Mouse (Mus musculus) midbrain, embryonic 10.5 days (tissue): ENCODE measurements at regions not wholly inside any gene's neighbourhood (a gene's known extent, or its start where the extent isn't known, plus 50 kb on each side); places are given as distances from the start of the nearest gene placed in this dataset.

Experiments
- DNase-seq: peaks from one replicate; pipeline ENCODE4 v3.0.0-alpha.2; 2017; ENCODE audit warnings: low spot score
- H3K27ac ChIP-seq: fragments of 300-500 bp; sonication (generic); replicated peaks from 2 replicates; pipeline ENCODE4 v1.5.1; 2016; ENCODE audit warnings: mild to moderate bottlenecking
- H3K27me3 ChIP-seq: fragments of 300-500 bp; sonication (generic); 2 replicates; pipeline ENCODE4 v1.6.1; 2016; ENCODE audit warnings: low read depth, mild to moderate bottlenecking; ENCODE audit not compliant: poor library complexity, severe bottlenecking
- H3K36me3 ChIP-seq: fragments of 300-500 bp; sonication (generic); 2 replicates; pipeline ENCODE4 v1.6.1; 2016; ENCODE audit warnings: mild to moderate bottlenecking, moderate library complexity
- H3K4me1 ChIP-seq: fragments of 300-500 bp; sonication (generic); 2 replicates; pipeline ENCODE4 v1.6.1; 2016
- H3K4me3 ChIP-seq: fragments of 300-500 bp; sonication (generic); 2 replicates; pipeline ENCODE4 v1.5.1; 2016; ENCODE audit warnings: mild to moderate bottlenecking, moderate library complexity
- H3K9me3 ChIP-seq: fragments of 300-500 bp; sonication (generic); replicated peaks from 2 replicates; pipeline ENCODE4 v1.6.1; 2016; ENCODE audit warnings: mild to moderate bottlenecking
- WGBS: fragments of 180-500 bp; shearing (Covaris S2); methylation state at CpG from one replicate; pipeline ENCODE4 v1.1.7; 2016; 5-methylcytosine and 5-hydroxymethylcytosine counted together

DNA sequence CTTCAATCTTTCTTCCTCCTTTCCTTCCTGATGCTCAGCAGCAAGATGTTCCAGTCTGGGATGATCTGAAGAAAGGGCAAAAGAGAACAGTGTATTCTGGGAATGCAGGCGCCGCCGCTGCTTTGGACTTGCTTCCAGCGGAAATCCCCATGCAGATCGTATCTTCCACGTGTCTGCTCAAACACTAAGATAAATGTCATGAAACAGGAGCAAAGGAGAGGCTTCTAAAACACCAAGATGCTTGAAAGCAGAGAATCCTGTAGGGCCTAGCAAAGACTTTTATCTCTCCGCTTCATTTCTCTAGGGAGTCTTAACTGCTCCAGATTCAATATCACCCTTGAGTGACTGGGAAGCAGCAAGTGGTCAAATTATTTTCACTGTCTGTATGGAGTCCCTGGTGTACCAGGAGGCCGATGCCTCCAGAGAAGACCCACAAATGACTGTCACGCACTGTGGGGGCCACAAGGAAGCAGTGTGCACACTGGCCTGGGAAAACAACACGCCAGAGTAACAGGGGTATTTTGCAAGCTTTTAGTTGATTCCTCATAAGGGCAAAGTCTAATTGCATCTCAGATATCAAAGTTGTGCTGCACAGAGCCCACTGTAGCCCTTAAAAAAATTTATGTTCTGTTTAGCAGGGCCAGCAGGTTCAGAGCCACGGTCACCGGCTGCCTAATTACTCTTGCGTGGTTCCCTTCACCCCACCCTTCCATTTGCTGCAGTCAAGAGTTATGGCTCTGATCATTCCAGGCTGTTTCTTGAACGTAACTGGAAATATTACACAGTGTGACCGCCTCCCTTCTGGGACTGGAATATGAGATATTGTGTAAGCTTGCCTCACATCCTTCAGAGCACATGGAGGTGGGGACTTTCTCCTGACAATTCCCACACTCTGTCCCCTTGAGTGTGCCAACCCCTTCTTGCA lies 161.7 kb downstream of the Gm10260 start:
- no peak for DNase-seq
- Histone ChIP-seq H3K36me3 (no peaks in the 10 kb centered on the region), H3K27ac (no peak overlapping the region), H3K27me3 (no peaks in the 10 kb centered on the region; the same call in 1 of the 2 replicates), H3K9me3 (0 out of 2 replicates have a peak, but pooled peaks cover 4% of the 10 kb centered on the region), H3K4me1 (peaks cover 32% of the 10 kb centered on the region), H3K4me3 (no peak overlapping the region)
- 91% methylated on average over 15 of the region's 15 CpGs for WGBS

DNA sequence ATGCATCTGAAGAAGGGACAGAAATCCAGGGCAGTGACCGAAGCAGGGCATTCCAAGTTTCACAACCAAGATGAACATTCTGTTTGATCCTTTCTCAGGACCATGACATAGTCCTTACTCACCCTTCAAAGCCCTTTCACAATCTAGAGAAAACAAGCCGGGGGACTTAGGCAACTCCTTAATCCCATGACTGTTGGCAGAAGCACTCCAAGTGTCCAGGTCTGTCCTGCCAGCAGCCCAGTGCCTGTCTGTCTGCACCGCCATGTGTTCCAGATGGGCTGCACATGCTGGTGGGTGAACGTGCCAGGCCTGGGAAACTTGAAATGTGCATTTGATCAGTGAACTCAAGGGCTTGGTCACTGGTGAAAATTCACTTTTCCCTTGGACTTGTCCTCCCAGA lies 165.6 kb downstream of the Gm10260 start:
- Histone ChIP-seq H3K4me1 (no peaks in the 10 kb centered on the region), H3K9me3 (0 out of 2 replicates have a peak, but pooled peaks cover 5% of the 10 kb centered on the region), H3K36me3 (no peaks in the 10 kb centered on the region), H3K27me3 (no peaks in the 10 kb centered on the region), H3K4me3 (no peak overlapping the region), H3K27ac (no peak overlapping the region)
- 90% methylated on average over 4 of the region's 4 CpGs for WGBS
- no peak for DNase-seq

DNA sequence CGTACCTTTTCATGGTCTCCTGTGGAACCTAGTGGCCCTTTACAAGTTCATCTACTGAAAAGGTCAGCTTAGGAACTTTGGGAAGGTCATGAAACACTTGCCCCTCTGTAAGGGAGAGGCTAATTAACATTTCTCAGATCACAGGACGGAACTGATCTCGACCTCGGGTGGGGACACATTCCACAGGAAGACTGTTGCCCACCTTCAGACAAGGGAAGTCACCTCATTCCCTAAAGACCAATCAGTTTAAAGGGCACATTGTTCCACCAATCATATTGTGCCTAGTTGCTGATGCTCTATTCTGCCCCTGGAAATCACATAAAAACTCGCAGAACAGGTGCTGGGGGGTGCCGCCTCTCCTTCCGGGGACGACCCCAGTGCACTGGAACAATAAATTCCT lies 170.8 kb downstream of the Gm10260 start:
- Histone ChIP-seq H3K9me3 (0 out of 2 replicates have a peak, but pooled peaks cover 5% of the 10 kb centered on the region), H3K27me3 (0 out of 2 replicates have a peak, but pooled peaks cover 12% of the 10 kb centered on the region), H3K36me3 (no peaks in the 10 kb centered on the region), H3K4me3 (no peak overlapping the region), H3K4me1 (peaks cover 20% of the 10 kb centered on the region), H3K27ac (no peak overlapping the region)
- no peak for DNase-seq
- 76% methylated on average over 8 of the region's 8 CpGs for WGBS

DNA sequence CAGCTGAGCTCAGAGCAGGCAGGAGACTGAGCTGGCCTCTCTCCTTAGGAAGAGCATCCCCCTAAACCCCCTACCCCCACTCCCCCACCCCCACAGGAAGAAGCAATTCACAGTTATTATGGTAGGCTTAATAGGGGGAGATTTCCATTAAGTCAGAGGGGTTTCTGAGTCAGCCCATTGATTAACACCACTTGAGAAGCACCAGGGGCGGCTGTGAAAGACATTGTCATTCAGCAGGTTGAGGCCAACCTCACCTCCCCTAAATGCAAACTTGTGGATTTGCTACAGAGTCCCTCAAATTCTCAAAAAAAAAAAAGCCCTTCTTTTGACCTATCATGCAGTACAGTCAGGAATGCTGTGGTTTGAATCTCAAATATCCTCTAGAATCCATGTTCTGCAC lies 172.3 kb downstream of the Gm10260 start:
- H3K27me3 ChIP-seq, result 0 out of 2 replicates have a peak, but pooled peaks cover 12% of the 10 kb centered on the region
- H3K4me3 ChIP-seq, result no peak overlapping the region
- WGBS, result 20% methylated on average over 1 of the region's 1 CpGs
- DNase-seq, result no peak
- H3K4me1 ChIP-seq, result peaks cover 20% of the 10 kb centered on the region
- 0 out of 2 replicates have a peak, but pooled peaks cover 5% of the 10 kb centered on the region for H3K9me3 ChIP-seq
- H3K27ac ChIP-seq, result peak overlapping the region; percentile 57; the same call in 1 of the 2 replicates
- no peaks in the 10 kb centered on the region for H3K36me3 ChIP-seq

DNA sequence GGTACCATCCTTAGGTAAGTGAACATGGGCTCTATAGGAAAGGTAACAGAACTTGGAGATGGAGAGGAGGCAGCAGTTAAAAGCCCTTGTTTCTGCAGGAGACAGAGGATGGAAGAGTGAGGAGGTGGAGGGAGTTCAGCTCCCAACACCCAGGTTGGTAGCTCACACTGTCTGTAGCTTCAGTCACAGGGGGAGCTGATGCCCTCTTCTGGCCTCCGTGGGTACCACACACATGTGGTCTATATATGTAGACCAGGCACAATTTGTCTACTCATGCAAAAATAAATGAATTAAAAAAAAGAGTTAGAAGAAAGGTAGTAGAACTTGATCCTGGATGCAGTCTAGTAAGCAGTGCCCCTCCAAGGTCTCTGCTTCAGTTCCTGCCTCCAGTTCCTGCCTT lies 173.3 kb downstream of the Gm10260 start:
- no peak for DNase-seq
- Histone ChIP-seq H3K27ac (no peak overlapping the region), H3K4me1 (peaks cover 20% of the 10 kb centered on the region), H3K36me3 (no peaks in the 10 kb centered on the region), H3K27me3 (0 out of 2 replicates have a peak, but pooled peaks cover 12% of the 10 kb centered on the region), H3K4me3 (no peak overlapping the region), H3K9me3 (0 out of 2 replicates have a peak, but pooled peaks cover 5% of the 10 kb centered on the region)
- WGBS, result 76% methylated on average over 1 of the region's 1 CpGs

DNA sequence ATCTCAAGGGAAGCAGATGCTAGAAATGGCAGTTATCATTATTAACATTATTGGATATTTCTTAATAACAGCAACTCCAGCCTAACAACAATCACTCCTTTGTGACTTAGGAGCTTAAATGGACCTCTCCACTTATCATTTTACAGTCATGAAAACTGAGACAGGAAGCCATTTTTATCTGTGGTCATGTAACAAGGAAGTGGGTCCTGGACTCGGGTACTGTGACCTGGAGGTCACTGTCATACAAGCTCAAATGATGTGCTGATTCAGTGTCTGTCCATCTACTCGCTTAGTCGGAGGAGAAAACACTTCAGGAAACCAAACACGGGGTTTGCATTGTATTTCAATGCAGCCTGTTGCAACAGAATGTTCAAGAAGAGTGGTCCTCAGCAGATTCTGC lies 176.4 kb downstream of the Gm10260 start:
- Histone ChIP-seq H3K9me3 (0 out of 2 replicates have a peak, but pooled peaks cover 3% of the 10 kb centered on the region), H3K4me1 (peaks cover 38% of the 10 kb centered on the region), H3K27me3 (0 out of 2 replicates have a peak, but pooled peaks cover 11% of the 10 kb centered on the region), H3K27ac (no peak overlapping the region), H3K36me3 (no peaks in the 10 kb centered on the region), H3K4me3 (no peak overlapping the region)
- no peak for DNase-seq
- WGBS, result 79% methylated on average over 4 of the region's 4 CpGs

DNA sequence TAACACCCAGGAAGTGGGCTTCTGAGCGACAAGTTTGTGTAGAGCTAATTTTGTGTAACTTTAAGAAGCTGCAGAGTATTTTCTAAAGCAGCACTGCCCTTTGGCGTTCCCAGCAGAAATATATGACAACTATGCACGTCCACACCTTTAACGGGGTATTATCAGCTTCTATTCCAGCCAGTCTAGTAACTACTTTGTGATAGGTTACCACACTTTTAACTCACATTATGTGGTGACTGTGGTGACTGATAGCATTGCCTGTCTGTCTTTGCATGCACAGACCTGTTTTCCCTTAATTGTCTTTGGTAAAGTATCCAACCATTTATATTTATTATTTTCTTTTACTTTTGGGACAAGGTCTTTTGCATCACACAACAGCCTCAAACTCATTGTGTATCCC lies 179.1 kb downstream of the Gm10260 start:
- Histone ChIP-seq H3K27ac (0 out of 2 replicates have a peak overlapping the region, but pooled peaks have one; percentile 19), H3K9me3 (no peaks in the 10 kb centered on the region), H3K4me1 (peaks cover 36% of the 10 kb centered on the region), H3K27me3 (0 out of 2 replicates have a peak, but pooled peaks cover 8% of the 10 kb centered on the region), H3K4me3 (no peak overlapping the region), H3K36me3 (no peaks in the 10 kb centered on the region)
- 90% methylated on average over 4 of the region's 4 CpGs for WGBS
- no peak for DNase-seq

DNA sequence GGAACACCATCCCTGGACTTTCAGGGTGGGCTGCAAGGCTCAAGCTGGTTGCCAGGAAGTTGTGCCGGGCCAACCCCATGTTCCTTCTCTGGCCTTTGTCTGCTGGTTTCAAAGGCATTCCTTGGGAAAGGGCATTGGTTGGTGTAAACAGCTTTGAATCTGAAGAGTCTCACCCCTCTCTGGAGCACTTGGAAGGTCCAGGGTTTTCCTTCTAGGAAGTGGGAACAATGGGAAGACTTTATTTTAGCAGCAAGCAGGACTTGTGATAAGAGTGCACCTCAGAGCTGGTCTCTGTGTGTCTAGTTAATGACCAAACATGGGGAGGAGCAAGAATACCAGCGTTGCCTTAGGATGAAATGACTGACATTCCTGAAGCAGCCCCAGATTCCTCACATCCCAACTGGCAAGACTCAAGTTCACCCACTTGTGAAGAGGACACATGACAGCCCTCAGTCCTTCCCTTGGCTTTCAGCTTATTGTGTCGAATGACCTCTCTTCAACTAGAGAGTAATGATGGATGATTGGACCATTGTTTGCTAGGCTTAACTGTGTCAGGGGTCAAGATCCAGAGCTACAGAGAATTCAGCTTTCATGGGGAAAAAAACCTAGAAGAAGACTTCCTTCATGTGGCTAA lies 180.1 kb downstream of the Gm10260 start:
- no peak overlapping the region for H3K4me3 ChIP-seq
- peaks cover 36% of the 10 kb centered on the region for H3K4me1 ChIP-seq
- H3K27ac ChIP-seq, result peak overlapping the region; percentile 19
- no peaks in the 10 kb centered on the region for H3K9me3 ChIP-seq
- H3K27me3 ChIP-seq, result no peaks in the 10 kb centered on the region
- DNase-seq, result peak; percentile 45
- no peaks in the 10 kb centered on the region for H3K36me3 ChIP-seq
- WGBS, result 26% methylated on average over 3 of the region's 3 CpGs

DNA sequence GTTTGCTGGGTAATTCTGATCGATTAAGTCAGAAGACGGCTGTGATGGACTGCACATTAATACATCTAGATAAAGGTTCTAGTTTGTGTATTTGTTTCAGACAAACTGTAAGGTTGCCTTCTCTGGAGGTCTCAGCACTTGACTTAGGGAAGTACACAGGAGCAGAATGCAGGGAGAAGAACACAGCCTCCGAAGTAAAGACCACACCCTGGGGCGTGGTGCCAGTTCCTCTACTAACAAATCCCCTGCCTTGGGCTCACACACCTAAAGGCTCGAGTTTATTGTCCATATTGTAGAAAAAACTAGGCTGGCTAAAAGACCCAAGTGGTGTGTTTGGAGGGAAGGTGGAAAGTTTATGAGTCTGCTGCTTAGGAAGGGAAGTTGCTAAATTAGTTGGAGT lies 181.8 kb downstream of the Gm10260 start:
- no peaks in the 10 kb centered on the region for H3K9me3 ChIP-seq
- H3K27ac ChIP-seq, result 0 out of 2 replicates have a peak overlapping the region, but pooled peaks have one; percentile 3
- H3K4me3 ChIP-seq, result no peak overlapping the region
- no peaks in the 10 kb centered on the region for H3K27me3 ChIP-seq
- WGBS, result 86% methylated on average over 5 of the region's 5 CpGs
- H3K4me1 ChIP-seq, result peaks cover 51% of the 10 kb centered on the region
- H3K36me3 ChIP-seq, result no peaks in the 10 kb centered on the region
- no peak for DNase-seq

DNA sequence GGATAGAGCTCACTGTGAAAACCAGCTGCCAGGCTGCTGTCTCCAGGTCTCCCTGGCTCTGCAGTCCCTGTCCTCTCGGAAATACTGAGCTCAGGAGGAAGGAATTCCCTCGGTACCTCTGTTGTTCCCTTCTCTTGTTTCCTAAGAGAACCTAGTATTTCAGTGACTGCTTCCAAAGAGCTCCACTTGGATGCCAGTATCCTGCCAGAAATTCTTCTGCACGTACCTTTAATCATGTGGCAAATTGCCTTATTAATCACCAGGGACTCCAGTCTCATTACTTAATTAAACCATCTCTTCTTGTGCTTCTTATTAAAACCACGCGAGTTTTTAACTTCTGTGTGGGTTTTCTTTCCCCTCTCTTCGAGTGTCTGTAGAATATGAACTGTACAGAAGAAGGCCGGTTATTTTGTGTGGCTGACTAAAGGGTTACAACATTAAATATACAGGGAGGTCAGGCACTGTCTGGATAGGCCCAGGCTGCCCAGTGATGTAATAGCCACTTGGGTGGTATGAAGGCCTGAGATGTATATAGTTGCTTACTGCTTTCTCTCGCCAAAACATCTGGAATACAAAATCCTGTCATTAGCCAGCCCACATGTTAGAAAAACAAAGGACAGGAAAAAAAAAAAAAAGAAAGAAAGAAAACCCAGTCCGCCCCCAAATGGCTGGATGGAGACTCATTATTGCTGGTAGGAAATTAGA lies 183.2 kb downstream of the Gm10260 start:
- peaks cover 65% of the 10 kb centered on the region for H3K4me1 ChIP-seq
- no peaks in the 10 kb centered on the region for H3K36me3 ChIP-seq
- H3K4me3 ChIP-seq, result no peak overlapping the region
- 71% methylated on average over 9 of the region's 9 CpGs for WGBS
- peak overlapping the region; percentile 25; the same call in 1 of the 2 replicates for H3K27ac ChIP-seq
- no peaks in the 10 kb centered on the region for H3K9me3 ChIP-seq
- DNase-seq, result no peak
- no peaks in the 10 kb centered on the region for H3K27me3 ChIP-seq

DNA sequence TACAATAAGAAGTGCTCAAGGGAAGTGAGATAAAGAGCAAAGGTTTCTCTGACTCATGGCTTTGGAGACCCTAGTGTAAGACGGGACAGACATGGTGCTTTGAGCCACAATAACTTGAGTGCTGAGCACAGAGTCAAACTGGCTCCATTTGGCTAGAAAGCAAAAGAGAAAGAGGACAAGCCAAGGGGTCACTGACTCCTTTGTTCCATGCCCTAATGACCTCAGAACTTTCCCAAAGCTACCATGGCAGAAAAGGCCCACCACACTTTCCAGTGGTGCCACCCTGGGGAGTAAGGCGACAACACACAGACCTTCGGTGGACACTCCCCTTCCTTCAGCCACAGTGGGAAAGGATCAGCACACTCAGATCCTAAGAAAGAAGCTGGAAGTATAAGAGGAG lies 186.8 kb downstream of the Gm10260 start:
- DNase-seq, result no peak
- WGBS, result 8% methylated on average over 3 of the region's 3 CpGs

DNA sequence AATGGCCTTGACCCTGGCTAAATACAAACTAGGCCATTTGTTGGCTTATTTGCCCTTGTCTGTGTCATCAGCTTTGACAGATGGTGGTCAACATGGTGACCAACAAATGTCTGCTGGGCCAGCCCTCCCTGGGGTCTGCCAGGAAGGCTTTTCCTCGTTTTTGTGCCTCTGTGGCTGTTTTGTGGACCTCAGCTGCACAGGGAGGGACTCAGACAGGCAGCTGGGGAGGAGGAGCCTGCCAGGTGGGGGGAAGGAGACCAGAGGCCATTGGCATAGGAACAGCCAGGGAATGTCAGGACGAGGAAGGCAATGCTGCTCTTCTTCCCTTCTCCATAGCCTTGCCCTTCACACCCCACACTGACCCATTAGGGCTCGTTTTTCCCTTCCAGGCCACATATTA lies 188.1 kb downstream of the Gm10260 start:
- WGBS, result 72% methylated on average over 3 of the region's 3 CpGs
- DNase-seq, result no peak
- H3K27ac ChIP-seq, result 0 out of 2 replicates have a peak overlapping the region, but pooled peaks have one; percentile 52
- no peak overlapping the region for H3K4me3 ChIP-seq
- H3K9me3 ChIP-seq, result no peaks in the 10 kb centered on the region
- H3K36me3 ChIP-seq, result no peaks in the 10 kb centered on the region
- no peaks in the 10 kb centered on the region for H3K27me3 ChIP-seq
- H3K4me1 ChIP-seq, result peaks cover 41% of the 10 kb centered on the region

More for the DNA sequence above, 186.8 kb downstream of the Gm10260 start:
- no peaks in the 10 kb centered on the region for H3K27me3 ChIP-seq
- H3K4me3 ChIP-seq, result no peak overlapping the region
- peaks cover 49% of the 10 kb centered on the region for H3K4me1 ChIP-seq
- peak overlapping the region; percentile 59 for H3K27ac ChIP-seq
- H3K36me3 ChIP-seq, result no peaks in the 10 kb centered on the region
- H3K9me3 ChIP-seq, result no peaks in the 10 kb centered on the region
